Mouse (Mus musculus) myocyte (in vitro differentiated cells): ENCODE measurements at regions not wholly inside any gene's neighbourhood (a gene's known extent, or its start where the extent isn't known, plus 50 kb on each side); places are given as distances from the start of the nearest gene placed in this dataset.

Experiments
- CEBPB ChIP-seq: IDR thresholded peaks from 2 replicates; pipeline ENCODE4 v1.6.1; 2011; ENCODE audit warnings: mild to moderate bottlenecking, moderate library complexity; ENCODE audit not compliant: poor library complexity, insufficient read depth, severe bottlenecking
- E2F4 ChIP-seq: IDR thresholded peaks from one replicate; pipeline ENCODE4 v1.6.1; 2011; ENCODE audit warnings: mild to moderate bottlenecking, control low read depth, moderate library complexity; ENCODE audit not compliant: insufficient read depth
- MAX ChIP-seq: IDR thresholded peaks from one replicate; pipeline ENCODE4 v1.6.1; 2011; ENCODE audit warnings: low read depth, mild to moderate bottlenecking, control low read depth
- MYOD1 ChIP-seq, 3 experiments: IDR thresholded peaks; one replicate each; pipeline ENCODE4 v1.6.1; 2011; ENCODE audit warnings: control low read depth in 2 of 3, low read depth in 2 of 3, mild to moderate bottlenecking in 2 of 3, moderate library complexity in 1 of 3; ENCODE audit not compliant: insufficient read length in 2 of 3, control insufficient read depth in 1 of 3
- MYOG ChIP-seq, 3 experiments: IDR thresholded peaks; one replicate each; pipeline ENCODE4 v1.6.1; 2011; ENCODE audit warnings: control low read depth in 2 of 3, low read depth in 2 of 3, mild to moderate bottlenecking in 2 of 3; ENCODE audit not compliant: insufficient read length in 2 of 3, control insufficient read depth in 1 of 3, insufficient read depth in 1 of 3
- POLR2A ChIP-seq: IDR thresholded peaks from one replicate; pipeline ENCODE4 v1.6.1; 2011; ENCODE audit warnings: low read depth, mild to moderate bottlenecking, control low read depth, moderate library complexity; ENCODE audit not compliant: insufficient read length
- POLR2AphosphoS2 ChIP-seq: IDR thresholded peaks from one replicate; pipeline ENCODE4 v1.6.1; 2011; ENCODE audit warnings: low read depth, control low read depth; ENCODE audit not compliant: insufficient read length
- REST ChIP-seq: IDR thresholded peaks from one replicate; pipeline ENCODE4 v1.6.1; 2011; ENCODE audit warnings: mild to moderate bottlenecking, control low read depth, moderate library complexity; ENCODE audit not compliant: insufficient read depth, insufficient read length
- TCF12 ChIP-seq: IDR thresholded peaks from one replicate; pipeline ENCODE4 v1.6.1; 2011; ENCODE audit warnings: mild to moderate bottlenecking, control low read depth; ENCODE audit not compliant: poor library complexity, insufficient read depth, severe bottlenecking
- TCF3 ChIP-seq: IDR thresholded peaks from one replicate; pipeline ENCODE4 v1.6.1; 2011; ENCODE audit warnings: low read depth, control low read depth; ENCODE audit not compliant: insufficient read length
- USF1 ChIP-seq: IDR thresholded peaks from one replicate; pipeline ENCODE4 v1.6.1; 2011; ENCODE audit warnings: low read depth, mild to moderate bottlenecking, control low read depth, moderate library complexity

DNA sequence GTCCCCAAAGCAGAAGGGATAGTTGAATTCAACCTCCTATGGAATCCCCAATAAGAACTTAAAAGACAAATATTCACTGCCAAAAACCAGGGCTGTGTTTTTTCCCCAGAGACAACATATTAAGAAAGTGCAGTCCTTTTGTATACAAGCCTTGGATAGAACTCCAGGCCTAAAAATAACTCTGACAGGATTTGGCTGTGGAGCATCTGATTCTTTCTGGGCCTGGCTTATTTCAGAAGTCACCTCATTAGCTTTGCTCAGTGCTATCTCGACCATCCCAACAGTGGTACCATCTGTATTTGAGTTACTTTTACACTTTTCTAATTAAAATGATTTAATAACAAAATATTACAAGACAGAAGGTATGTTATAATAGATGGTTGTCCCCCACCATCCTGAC is 131.6 kb upstream of the Abcb5 start:
- TF ChIP-seq POLR2A (no peak), MAX (no peak), MYOD1 (IDR thresholded peaks at IDR 0.05; ENCODE audit: control insufficient read depth in 1 of 3, insufficient read length in 2 of 3, low read depth in 2 of 3) (no peak), TCF3 (no peak), USF1 (no peak), E2F4 (no peak), POLR2AphosphoS2 (no peak), TCF12 (no peak), REST (no peak), MYOG (IDR thresholded peaks at IDR 0.05; ENCODE audit: control insufficient read depth in 1 of 3, insufficient read depth in 1 of 3, insufficient read length in 2 of 3, low read depth in 2 of 3) (no peak), CEBPB (no peak)
